Mouse (Mus musculus) gastrocnemius, postnatal 4 days (tissue): ENCODE results near the gene Oas1e. TPM values are rescaled to one million over a fixed set of nuclear protein-coding genes. Genes with fewer than 3 reads are reported as not detected.
"Not testable (repeated sequence)": the region's sequence is repeated elsewhere in the genome, so short reads cannot be mapped to it uniquely, and the experiment has no call there.

ENCODE experiments used
- DNase-seq, 2 experiments: peaks; one replicate each; pipeline ENCODE4 v3.0.0; 2021 to 2022; ENCODE audit warnings: low spot score in 2 of 2, mixed read lengths in 2 of 2
- long read RNA-seq, 2 experiments: library from polyadenylated mRNA; stranded (forward); transcript quantifications; one replicate each; pipeline ENCODE4 v2.0.0; 2021
- total RNA-seq, 2 experiments: library from RNA; stranded (reverse); gene quantifications; 2 replicates each; pipeline ENCODE4 v1.2.3; 2021

The Oas1e gene
- not detected for total RNA-seq
- long read RNA-seq, experiment 1, result 0 reads
- long read RNA-seq, experiment 2, result 0 reads

DNA sequence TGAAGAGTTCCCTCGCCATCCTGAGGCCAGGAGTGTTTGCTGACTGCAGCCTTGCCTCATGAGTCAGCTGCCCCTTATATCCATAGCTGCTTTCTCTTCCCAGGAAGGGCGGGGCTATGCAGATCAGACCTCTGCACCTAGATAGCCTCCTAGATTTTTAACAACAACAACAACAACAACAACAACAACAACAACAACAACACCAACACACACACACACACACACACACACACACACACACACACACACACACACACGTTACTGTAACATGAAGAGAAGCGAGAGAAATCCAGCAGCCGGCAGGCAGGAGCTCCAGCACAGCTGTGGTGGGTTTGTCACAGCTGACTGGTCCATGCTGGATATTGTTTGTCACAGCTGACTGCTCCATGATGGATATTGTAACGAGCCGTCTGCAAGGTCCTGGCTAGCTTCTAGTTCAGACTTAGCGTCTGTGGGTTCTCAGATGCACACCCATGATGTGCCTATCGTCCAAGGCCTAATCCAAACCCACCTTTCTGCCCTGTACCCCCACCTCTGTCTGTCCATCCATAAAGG is at the start of gene Oas1e:
Oas1e (minus strand) TSS at position 51 of the 555 bp plus-strand sequence.
- DNase-seq, result not testable (repeated sequence)

DNA sequence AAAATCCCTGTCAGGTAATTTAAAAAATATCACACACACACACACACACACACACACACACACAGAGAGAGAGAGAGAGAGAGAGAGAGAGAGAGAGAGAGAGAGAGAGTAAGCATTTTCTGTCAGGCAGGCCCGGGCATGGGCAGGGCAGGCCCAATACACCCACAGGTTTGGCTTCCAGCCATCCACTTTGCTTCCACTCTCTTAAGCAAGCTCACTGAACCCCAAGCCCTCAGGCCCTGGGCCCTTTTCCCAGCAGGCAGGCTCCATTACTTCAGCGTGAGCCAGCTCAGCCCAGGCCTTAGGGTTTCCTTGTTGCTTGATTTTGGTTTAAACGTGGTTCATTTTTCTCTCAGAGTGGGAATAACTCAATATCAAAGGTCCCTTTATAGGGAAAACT is 49.4 kb upstream of the Oas1e start:
- no peak for DNase-seq

DNA sequence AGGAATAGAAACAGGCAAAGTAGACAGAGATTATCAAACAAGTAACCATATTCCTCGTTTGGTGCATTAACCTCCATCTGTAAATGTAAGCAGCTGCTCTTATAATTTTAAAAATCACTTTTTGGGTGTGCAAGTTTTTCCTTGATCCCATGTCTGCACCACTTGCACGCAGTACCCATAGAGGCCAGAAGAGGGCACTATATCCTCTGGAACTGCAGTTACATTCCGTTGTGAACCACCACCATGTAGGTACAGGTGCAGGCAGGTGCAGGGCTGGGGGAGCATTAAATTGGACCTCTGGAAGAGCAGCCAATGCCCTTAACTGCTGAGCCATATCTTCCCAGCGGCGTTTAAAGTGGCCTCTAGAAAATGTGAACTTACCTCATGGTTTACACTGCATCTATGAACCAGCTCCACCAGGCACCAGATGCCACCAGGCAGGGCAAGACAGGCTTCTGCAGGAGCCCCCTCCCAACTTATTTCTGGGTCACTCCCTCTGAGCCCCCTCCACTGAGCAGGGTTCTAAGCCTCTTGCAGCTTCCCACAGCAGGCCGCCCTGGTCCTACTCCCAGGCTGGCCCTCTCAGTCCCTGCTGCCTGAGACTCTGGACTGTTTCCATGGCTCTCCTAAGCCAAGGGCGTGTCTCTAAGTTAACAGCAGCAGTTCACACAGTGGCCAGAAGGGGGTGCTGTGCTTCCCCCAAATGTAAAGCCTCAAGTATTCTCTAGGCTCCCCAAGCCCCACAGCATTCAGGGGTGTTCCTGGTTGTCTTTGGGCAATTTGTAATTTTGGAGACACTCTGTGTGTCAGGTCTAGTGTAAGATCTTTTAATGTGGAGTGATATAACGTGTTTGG is 41.6 kb upstream of the Oas1e start:
- peak in 1 of 2 experiments; percentile 25 for DNase-seq

DNA sequence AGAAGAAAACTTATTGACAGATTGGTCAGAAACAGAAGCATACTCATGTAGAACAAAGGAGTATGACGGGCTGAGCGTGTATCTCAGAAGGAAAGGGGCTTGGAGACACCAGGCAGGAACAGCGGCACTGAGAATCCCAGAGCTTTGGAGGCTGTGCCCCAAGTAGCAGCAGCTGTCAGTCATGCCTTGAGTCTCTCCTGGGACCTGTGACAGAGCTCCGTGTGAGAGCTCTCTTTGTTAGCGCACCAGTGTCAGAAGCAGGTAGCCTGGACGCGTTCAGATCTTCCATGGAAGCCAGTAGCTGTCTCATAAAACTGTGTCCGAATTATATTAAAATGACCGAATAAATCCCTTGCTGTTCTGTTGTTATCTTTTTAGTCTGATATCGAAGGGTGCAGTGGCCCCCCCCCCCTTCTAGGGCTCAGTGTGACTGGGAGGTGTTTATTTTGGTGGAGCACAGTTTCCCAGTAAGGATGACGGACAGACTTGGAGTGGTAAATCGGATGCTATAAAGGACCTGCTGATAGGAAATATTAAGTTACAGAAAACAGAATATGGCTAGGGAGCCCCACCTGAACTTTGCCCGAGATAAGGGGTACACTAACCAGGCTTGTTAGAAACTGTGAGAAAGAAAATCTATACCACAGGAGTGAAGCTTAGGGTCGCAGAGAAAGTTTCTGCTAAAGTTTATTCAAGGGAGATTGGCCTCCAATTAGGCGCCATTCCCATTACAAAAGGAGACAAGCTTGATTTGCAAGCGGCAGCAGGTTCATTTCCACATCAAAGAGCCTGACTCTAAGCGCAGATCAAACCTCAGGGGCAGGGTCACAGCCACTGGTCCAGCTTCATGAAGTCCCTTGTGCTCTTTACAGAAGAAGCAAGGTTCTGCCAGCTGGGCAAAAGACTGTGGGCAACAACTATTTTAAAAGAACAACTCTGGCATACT is 38.3 kb upstream of the Oas1e start:
- DNase-seq, result no peak

DNA sequence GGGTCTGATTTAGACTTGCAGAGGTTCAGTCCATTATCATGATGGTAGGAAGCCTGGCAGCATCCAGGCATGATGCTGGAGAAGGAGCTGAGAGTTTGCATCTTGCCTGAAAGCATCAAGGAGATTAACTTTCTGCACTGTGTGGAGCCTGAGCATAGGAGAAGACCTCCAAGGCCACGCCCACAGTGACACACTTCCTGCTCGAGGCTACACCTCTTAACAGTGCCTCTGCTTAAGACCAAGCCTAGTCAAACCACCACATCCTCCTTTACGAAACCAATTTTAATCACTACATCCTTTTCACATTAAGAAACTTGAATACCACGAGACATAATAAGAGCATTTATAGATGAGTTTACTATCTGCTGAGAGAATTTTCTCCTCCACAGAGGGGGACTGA is 35.7 kb upstream of the Oas1e start:
- no peak for DNase-seq

DNA sequence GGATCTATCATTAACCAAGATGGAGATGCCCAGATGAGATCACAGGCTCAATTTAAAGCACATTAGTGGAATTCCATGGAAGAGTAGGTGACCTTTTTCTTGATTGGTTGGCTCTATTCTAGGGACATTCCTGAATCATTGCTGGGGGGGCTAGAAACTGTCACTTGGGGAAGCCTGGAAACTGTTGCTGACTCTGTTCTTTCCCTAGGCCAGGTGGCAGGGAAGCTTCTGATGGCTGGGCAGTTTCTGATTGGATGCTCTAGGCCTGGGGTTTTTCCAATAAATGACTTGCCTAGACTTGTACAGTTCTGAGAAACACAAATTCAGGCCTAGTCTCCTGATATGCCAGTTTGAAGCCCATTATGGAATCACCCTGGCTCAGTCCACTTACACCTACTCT is 23.7 kb upstream of the Oas1e start:
- DNase-seq, result no peak

DNA sequence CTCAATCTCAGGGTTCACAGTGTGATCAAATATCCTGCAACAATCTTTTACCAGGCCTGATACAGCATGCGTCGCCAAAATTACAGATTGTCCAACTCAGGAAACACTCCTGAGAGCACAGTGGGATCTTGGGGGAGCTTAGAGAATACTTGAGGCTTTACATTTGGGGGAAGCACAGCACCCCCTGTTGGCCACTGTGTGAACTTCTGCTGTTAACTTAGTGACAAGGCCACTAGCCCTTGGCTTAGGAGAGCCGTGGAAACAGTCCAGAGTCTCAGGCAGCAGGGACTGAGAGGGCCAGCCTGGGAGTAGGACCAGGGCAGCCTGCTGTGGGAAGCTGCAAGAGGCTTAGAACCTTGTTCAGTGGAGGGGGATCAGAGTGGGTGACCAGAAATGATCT is 20.6 kb upstream of the Oas1e start:
- DNase-seq, result no peak

DNA sequence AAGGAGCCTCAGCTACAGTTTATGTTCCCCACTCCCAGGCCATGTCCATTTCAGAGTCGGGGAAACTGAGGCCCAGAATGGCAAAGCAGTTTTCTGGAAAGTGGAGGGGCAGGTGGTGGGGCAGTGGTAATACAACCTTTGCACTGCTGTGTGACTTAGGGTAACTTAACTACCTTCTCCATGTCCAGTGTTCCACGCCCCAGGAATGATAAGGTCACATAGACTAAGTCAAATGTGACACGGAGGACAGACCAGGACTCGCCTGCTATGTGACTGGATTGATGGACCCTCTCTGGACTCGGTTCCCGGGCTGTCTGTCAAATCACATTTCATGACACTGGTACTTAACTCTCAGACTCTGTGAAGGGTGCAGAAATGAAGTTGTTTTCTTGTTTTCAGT is 17.7 kb upstream of the Oas1e start:
- no peak for DNase-seq

DNA sequence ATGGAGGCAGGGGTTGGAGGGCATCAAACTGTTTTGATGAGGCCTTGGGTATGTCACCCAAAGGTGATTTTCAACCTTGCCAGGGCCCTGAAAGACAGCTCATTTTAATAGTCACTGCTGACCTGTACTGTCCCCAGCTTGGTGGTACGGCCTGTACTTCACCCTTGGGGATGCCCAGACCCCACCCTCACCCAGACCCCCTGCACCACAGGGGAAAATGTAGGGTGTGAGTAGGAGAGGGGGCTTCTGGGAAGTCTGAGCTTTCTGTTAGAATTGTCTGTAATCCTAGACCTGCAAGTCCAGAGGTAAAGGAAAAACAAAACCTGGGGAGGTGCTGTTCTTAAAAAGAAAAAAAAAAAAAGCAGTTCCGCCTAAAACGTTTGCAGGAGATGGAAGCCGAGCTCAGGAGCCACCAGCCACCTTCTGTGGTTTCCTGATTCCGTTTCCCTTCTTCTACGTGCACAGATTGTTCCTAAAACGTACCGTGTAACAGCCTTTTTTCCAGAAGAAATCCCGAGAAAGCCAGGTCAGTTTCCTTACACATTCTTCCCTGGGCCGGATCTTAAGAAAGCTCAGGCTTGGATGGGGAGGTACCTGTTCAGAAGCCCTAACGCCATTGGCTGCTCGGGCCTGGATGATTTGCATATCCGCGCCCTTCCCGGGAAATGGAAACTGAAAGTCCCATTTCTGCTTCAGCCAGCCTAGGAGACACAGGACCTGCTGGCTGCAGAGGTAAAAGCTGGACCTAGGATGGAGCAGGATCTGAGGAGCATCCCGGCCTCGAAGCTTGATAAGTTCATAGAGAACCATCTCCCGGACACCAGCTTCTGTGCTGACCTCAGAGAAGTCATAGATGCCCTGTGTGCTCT is 16.9 kb upstream of the Oas1e start, which contains the start of gene Oas1c:
Oas1c (minus strand) TSS at position 564 of the 869 bp plus-strand sequence.
- peak; percentile 40 to 76 for DNase-seq

DNA sequence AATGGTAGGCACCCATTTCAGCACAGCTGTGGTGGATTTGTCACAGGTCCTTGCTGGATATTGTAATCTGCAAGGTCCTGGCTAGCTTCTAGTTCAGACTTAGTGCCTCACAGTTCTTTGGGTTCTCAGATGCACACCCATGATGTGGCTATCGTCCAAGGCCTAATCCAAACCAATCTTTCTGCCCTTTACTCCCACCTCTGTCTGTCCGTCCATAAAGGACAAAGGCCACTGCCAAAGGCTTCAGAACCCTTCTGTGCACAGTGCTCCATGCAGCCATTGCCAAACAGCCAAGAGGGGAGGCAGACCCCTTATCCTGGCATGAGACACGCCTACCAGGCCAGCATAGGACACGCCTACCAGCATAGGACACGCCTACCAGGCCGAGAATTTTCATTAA is 13.8 kb upstream of the Oas1e start:
- DNase-seq, result no peak

DNA sequence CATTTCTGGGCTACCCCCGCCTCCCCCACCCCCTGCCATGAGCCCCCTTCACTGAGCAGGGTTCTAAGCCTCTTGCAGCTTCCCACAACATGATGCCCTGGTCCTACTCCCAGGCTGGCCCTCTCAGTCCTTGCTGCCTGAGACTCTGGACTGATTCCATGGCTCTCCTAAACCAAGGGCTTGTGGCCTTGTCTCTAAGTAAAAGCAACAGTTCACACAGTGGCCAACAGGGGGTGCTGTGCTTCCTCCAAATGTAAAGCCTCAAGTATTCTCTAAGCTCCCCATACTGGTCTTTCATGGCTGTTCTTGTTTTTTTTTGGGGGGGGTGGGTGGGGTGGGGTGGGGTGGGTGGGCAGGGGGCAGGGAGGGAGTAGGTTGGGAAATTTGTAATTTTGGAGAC is 11.1 kb upstream of the Oas1e start:
- DNase-seq, result no peak

DNA sequence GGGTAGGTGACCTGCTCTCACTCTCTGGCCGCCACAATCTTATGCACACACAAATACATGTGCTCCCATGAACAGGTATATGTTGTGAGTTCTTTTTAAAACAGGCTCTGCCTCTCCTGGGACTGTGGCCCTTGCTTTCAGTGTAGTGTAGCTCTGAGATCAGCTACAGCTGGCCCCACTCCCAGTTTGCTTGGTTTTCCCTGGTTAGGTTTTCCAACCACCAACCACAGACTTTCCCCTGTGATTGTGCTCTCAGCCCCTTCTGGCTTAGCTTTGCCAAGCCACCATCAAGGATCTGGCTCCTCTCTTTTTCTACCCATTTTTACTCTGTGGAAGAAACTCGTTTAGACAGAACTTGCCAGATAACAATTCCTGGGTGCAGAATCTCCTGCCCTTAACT is 8.3 kb upstream of the Oas1e start:
- DNase-seq, result no peak

DNA sequence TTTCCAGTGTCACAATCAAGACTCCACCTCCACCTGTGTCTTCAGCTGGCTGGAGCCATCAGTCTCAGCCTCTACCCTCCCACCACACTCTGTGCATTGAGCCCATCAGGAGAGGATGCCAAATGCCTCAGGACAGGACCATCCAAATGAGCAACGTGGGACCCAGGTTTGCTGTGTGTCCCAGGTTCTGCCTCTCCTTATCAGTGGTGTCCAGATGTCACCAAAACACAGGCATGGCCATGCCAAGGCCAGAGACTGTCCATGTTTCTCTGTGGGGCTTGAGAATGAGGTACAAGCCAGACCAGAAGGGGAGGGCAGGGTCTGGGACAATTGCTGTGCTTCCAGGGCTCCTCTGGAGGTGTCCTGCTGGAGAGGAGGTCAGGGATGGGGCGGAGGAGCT is 3.6 kb upstream of the Oas1e start:
- not testable (repeated sequence) for DNase-seq

DNA sequence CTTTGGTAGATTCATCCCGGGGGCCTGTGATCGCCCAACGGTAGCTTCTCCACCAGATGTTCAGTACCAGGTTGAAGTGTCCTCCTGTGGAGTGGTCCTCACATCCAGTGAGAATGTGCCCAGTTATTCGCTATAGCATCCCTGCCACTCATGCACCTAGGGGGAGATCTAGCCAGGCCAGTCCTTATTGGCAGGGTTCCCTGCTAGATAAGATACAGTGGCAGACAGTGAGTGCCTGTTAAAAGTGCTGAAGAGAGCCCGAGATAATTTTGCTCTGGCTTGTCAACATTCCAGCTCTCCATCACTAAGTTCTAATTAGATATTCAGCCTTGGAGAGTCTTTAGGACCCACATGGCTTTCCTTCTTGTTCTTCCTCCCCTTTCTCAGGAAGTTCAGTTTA is 2.8 kb upstream of the Oas1e start:
- DNase-seq, result not testable (repeated sequence)

DNA sequence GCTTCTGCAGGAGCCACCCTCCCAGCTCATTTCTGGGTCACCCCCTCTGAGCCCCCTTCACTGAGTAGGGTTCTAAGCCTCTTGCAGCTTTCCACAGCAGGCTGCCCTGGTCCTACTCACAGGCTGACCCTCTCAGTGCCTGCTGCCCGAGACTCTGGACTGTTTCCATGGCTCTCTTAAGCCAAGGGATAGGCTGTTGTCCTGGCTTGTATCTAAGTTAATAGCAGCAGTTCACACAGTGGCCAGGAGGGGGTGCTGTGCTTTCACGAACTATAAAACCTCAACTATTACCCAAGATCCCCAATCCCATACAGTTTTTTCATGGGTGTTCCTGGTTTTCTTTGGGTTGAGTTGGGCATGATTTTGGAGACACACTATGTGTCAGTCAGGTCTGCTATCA is 2.3 kb downstream of the Oas1e start:
- DNase-seq, result peak in 1 of 2 experiments; percentile 38

DNA sequence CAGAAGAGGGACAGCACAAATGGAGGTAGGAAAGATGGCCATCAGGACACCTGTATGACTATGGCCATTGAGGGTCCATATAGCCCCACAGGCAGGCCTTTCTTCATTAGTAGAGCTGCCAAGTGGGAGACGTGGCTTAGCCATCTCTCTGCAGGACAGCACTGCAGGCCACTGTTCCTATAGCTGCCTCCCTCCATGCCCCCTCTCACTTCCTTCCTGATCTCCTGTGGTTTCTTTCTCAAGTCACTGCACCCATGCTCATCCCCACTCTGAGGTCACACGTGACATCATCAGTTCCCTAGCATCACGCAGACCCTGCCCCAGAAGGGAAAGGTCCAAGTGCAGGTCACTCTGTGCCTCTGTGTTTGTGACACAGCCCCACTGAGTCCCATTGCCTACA is 8.3 kb downstream of the Oas1e start:
- no peak for DNase-seq

DNA sequence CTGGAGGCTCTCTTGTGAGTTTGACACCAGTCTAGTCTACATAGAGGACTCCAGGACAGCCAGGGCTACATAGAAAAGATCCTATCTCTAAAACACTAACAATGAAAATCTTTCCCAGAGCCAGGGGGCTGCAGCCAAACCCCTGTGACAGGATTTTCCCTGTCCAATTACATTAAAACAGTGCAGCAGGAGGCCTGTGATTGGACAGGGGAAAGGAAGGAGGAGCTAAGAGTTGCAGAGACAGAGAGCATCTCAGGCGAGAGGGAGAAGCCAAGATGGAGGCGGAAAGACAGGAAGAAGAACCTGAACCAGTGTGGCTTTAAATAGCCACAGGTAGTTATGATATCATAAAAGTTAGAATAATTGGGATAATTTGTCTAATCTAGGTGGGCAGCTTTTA is 12.9 kb downstream of the Oas1e start:
- DNase-seq, result no peak

DNA sequence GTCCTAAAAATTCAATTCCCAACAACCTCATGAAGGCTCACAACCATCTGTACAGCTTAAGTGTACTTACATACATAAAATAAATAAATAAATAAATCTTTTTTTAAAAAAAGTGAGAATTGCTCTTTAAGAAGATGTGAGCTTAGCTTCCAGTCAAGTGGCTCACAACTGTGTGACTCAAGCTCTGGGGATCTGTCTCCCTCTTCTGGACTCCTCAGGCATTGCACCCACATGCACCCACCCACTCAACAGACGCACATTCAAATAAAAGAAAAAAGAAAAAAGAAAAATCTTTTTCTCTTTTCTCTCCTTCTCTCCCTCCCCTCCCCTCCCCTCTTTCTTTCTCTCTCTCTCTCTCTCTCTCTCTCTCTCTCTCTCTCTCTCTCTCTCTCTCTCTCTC is 13.7 kb downstream of the Oas1e start:
- no peak for DNase-seq

DNA sequence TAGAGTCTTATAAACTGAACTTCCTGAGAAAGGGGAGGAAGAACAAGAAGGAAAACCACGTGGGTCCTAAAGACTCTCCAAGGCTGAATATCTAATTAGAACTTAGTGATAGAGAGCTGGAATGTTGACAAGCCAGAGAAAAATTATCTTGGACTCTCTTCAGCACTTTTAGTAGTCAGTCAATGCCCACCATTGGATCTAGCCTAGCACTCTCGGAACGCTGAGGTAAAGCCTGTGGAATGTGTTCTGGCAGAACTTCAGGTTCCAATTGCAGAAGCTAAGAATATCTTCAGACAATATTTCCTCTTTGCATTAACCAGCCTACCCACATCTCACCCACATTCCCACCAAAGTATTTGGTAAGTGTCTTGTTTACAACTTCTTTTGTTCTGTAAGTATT is 15.4 kb downstream of the Oas1e start:
- DNase-seq, result no peak

DNA sequence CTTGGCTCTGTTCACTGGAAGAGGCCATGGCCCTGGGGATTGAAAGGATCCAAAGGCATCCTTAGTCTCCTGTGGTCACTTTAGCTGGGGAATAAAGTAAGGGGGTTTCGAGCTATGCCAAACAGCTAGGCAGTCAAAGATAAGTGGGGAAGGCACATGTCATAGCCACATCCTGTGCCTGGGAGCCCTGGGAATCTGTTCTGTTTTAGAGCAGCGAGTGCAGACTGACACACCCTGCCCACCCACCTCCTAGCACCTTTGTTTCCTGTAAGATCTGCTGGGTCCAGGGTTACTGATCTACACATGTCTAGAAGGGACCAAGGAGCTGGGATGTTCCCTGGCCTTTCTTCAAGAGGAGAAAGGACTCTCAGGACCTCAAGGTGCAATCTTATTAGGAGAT is 16.4 kb downstream of the Oas1e start:
- DNase-seq, result no peak

DNA sequence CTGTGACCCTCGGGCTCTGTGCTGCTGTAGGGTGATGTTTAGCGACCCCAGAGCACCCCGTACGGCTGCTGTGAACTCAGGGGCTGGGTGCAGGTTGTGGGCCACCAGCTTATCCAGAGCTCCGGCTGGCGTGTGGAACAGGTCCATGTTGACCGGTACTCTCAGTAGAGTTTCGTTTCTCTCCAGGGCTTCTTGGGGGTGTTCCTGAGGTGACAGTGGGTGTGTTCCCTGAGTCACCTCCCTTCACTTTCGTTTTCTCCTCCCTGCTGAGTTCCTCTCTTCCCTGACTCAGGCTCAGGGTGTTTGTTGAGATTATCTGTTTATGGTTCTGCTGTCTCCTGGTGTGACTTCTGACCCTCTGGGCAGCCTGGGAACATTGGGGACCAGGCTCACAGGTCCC is 17.9 kb downstream of the Oas1e start, which contains the start of gene Oas3:
Oas3 (minus strand) TSS at position 184 of the 400 bp plus-strand sequence.
- DNase-seq, result no peak
